Mouse (Mus musculus) forebrain, embryonic 16.5 days (tissue): ENCODE measurements around the gene Ppp2r5a. TPM values are rescaled to one million over a fixed set of nuclear protein-coding genes. Genes with fewer than 3 reads are reported as not detected.

ENCODE experiments used
- ATAC-seq: fragments of 200-750 bp; cut with Nextera tagmentation; 2 replicates; pipeline ENCODE4 v1.8.0; 2017; ENCODE audit warnings: mild to moderate bottlenecking, moderate library complexity
- H3K27ac ChIP-seq: fragments of 300-500 bp; sonication (generic); 2 replicates; pipeline ENCODE4 v1.5.1; 2014; ENCODE audit warnings: low read length, control low read depth
- H3K27me3 ChIP-seq: fragments of 300-500 bp; sonication (generic); replicated peaks from 2 replicates; pipeline ENCODE4 v1.6.1; 2014; ENCODE audit warnings: low read length; ENCODE audit not compliant: control insufficient read depth, insufficient read depth
- H3K36me3 ChIP-seq: fragments of 300-500 bp; sonication (generic); 2 replicates; pipeline ENCODE4 v1.6.1; 2014; ENCODE audit not compliant: control insufficient read depth, insufficient read depth
- H3K4me1 ChIP-seq: fragments of 300-500 bp; sonication (generic); replicated peaks from 2 replicates; pipeline ENCODE4 v1.6.1; 2014; ENCODE audit warnings: low read length; ENCODE audit not compliant: control insufficient read depth, insufficient read depth
- H3K4me2 ChIP-seq: fragments of 300-500 bp; sonication (generic); 2 replicates; pipeline ENCODE4 v1.6.1; 2014; ENCODE audit warnings: mild to moderate bottlenecking, low read length, control low read depth
- H3K4me3 ChIP-seq: fragments of 300-500 bp; sonication (generic); replicated peaks from 2 replicates; pipeline ENCODE4 v1.5.1; 2014; ENCODE audit warnings: mild to moderate bottlenecking, low read length, control low read depth
- H3K9ac ChIP-seq: fragments of 300-500 bp; sonication (generic); replicated peaks from 2 replicates; pipeline ENCODE4 v1.6.1; 2014; ENCODE audit warnings: low read depth, low read length, control low read depth
- H3K9me3 ChIP-seq: fragments of 300-500 bp; sonication (generic); 2 replicates; pipeline ENCODE4 v1.6.1; 2016; ENCODE audit warnings: low read length; ENCODE audit not compliant: control insufficient read depth
- WGBS: fragments of 180-500 bp; shearing (Covaris S2); extraction: QIAGEN DNeasy Blood & Tissue Kit; methylation state at CpG from one replicate; pipeline ENCODE4 v1.1.7; 2014; 5-methylcytosine and 5-hydroxymethylcytosine counted together
- polyA plus RNA-seq: library from polyadenylated mRNA; unstranded; fragments of >200 nt; fragmentation: Nextera tagmentation; extraction: Ambion mirVana; gene quantifications from 2 replicates; pipeline ENCODE4 v1.2.1, GENCODE M21; 2015

The Ppp2r5a gene
- polyA plus RNA-seq, 1 experiment from 2014 or later = 8.7 TPM

DNA sequence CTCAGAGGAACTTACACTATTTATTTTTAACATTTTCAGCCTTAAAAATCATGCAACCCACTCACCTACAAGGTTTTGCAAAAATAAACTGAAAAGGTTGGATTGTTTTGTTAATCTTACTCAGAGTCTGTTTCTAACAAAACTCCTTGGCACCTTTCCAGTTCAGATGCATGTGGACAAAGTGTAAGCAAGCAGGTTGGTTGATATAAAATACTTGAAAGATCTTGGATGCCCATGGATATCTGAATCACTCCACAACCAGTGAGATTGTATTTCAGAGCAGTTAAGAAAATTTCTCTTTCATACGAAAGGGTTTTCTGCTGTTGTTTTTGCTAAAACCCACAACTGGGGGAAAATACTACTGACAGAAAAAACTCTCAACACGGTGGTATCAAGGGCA, 8.9 kb downstream of the Ppp2r5a start:
- no peaks in the 10 kb centered on the region for H3K9me3 ChIP-seq
- H3K4me3 ChIP-seq = no peak overlapping the region
- WGBS = 66% methylated on average over 2 of the region's 2 CpGs
- no peak overlapping the region for H3K27ac ChIP-seq
- H3K4me2 ChIP-seq = no peak overlapping the region
- H3K27me3 ChIP-seq = no peaks in the 10 kb centered on the region
- H3K36me3 ChIP-seq = no peaks in the 10 kb centered on the region
- H3K4me1 ChIP-seq = peaks cover 6% of the 10 kb centered on the region
- ATAC-seq = no peak
- H3K9ac ChIP-seq = no peak overlapping the region

DNA sequence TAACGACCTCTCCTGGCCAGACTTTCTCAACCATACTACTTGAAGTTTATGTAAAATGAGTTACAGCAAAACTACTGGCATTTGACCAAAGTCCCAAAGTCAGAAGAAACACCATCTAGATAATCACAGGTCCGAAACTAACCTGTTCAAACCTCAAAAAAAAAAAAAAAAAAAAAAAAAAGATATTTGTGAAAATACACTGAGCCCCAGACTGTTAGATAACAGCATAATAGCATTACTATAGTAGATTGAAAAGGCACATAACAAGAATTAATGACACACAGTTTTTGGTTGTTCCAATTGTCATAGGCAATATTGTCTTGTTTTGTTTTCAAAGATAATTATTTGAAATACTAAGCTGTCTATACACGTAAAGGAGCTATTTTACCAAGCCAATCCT, 9.5 kb downstream of the Ppp2r5a start:
- H3K9me3 ChIP-seq = no peaks in the 10 kb centered on the region
- no peaks in the 10 kb centered on the region for H3K36me3 ChIP-seq
- no peak overlapping the region for H3K4me2 ChIP-seq
- no peak for ATAC-seq
- WGBS = 86% methylated on average over 3 of the region's 3 CpGs
- H3K4me1 ChIP-seq = peaks cover 6% of the 10 kb centered on the region
- no peak overlapping the region for H3K27ac ChIP-seq
- no peak overlapping the region for H3K4me3 ChIP-seq
- H3K27me3 ChIP-seq = no peaks in the 10 kb centered on the region
- H3K9ac ChIP-seq = no peak overlapping the region

DNA sequence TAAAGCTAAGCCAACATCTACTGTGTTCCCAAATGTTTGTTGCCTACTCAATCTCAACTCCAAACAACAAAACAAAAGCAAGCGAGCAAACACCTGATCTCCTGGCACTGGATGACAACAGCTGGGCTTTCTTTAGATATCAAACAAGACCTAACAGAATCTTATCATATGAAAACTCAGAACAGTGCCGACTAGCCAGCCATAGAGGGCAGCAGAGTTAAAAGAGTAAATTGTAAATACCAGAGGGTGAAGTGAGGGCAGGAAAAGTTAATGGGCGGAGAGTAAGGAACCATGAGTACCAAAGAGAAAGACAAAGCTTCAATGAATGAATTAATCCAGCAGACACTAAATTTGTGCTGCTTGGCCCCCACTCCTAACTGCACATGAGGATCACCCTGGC, 11.8 kb downstream of the Ppp2r5a start:
- Histone ChIP-seq H3K9me3 (no peaks in the 10 kb centered on the region), H3K27me3 (no peaks in the 10 kb centered on the region), H3K9ac (no peak overlapping the region), H3K4me1 (peaks cover 3% of the 10 kb centered on the region), H3K36me3 (no peaks in the 10 kb centered on the region), H3K4me3 (no peak overlapping the region), H3K27ac (no peak overlapping the region), H3K4me2 (no peak overlapping the region)
- peak; percentile 59; the same call in 1 of the 2 replicates for ATAC-seq
- 16% methylated on average over 3 of the region's 3 CpGs for WGBS

DNA sequence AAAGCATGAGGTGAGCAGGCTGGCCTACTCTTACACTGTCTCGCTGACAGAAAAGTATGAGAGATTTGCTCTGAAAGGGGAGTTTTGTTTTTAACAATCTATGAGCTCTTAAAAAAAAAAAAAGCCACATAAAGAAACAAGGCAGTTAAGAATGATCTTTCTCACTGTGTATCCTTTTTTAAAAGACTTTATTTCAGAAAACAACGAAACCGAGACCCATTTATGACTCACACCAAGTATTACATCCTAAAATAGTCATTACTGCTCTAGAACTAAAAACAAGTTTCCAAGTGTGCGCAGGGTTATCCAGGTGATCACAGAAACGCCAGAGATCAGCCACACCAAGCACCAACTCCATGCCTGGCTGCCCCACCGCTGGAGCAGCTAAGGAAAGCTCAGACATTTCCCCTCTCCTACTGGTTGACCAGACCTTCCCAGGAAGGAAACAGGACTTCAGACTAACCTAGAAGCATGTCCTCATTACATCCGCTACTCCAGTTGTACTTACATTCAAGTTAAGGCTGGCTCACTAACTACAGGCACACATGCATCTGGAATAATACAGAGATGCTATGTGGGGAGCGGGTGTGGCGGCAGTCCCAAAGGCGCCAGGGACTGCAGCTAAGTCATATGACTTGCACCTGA, 18.2 kb downstream of the Ppp2r5a start:
- WGBS = 95% methylated on average over 10 of the region's 10 CpGs
- no peaks in the 10 kb centered on the region for H3K27me3 ChIP-seq
- H3K9ac ChIP-seq = no peak overlapping the region
- peaks cover 4% of the 10 kb centered on the region for H3K4me1 ChIP-seq
- no peak overlapping the region for H3K27ac ChIP-seq
- H3K4me2 ChIP-seq = no peak overlapping the region
- H3K4me3 ChIP-seq = no peak overlapping the region
- no peaks in the 10 kb centered on the region for H3K36me3 ChIP-seq
- ATAC-seq = no peak
- no peaks in the 10 kb centered on the region for H3K9me3 ChIP-seq

DNA sequence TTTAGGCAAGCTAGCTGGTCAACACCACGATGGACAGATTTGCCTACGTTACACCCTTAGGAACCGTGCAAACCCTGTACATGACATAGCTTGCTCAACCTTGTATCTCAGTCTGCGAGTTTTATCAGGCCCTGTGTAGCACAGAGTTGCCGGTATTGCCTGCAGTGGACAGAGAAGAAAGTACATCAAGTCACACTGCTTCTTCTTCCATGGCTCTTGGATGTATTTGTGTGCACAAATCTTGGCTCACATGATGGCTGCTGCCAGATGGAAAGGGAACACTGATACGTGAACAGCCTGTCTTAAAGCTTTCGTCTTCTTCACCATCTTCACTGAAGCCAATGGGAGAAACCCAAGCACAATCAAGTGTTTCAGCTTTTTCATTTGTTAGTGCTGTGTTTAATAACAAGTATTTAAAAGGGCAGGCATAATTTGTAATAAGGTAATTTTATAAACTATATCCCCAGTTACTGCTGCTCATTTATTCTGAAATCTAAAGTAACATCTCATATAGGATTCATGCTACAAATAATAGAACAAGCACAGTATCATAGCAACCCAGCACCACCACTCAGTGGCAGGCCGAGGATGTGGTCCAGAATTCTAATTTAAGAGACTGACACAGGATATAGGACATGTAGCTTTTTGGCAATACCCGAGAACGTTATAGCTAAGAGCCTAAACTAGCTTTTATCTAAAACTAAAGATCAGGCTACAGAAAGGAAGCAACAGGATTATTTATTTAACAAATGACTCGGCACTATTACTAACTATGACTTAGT, 20.9 kb downstream of the Ppp2r5a start:
- Histone ChIP-seq H3K4me3 (no peak overlapping the region), H3K9me3 (no peaks in the 10 kb centered on the region), H3K4me1 (peaks cover 4% of the 10 kb centered on the region), H3K27ac (no peak overlapping the region; the same call in 1 of the 2 replicates), H3K27me3 (no peaks in the 10 kb centered on the region), H3K9ac (no peak overlapping the region), H3K4me2 (no peak overlapping the region), H3K36me3 (no peaks in the 10 kb centered on the region)
- no peak for ATAC-seq
- 78% methylated on average over 11 of the region's 11 CpGs for WGBS

DNA sequence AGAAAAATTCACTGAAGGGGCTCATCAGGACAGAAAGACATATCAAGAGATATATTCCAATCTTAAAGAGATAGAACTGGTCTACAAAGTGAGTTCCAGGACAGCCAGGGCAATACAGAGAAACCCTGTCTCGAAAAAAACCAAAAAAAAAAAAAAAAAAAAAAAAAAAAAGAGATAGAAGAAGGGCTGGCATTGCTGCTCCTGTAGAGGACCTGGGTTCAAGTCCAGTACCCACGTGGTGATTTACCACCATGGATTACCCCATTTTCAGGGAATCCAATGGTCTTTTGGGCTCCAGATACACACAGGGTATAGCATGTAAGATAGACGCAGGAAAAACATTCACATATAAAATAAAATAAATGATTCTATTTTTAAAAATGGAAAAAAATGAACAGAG, 22.2 kb downstream of the Ppp2r5a start:
- WGBS = 91% methylated on average over 3 of the region's 3 CpGs
- Histone ChIP-seq H3K4me1 (peaks cover 4% of the 10 kb centered on the region), H3K9ac (no peak overlapping the region), H3K4me2 (no peak overlapping the region), H3K4me3 (no peak overlapping the region), H3K9me3 (no peaks in the 10 kb centered on the region), H3K36me3 (no peaks in the 10 kb centered on the region), H3K27ac (no peak overlapping the region), H3K27me3 (no peaks in the 10 kb centered on the region)
- no peak for ATAC-seq

DNA sequence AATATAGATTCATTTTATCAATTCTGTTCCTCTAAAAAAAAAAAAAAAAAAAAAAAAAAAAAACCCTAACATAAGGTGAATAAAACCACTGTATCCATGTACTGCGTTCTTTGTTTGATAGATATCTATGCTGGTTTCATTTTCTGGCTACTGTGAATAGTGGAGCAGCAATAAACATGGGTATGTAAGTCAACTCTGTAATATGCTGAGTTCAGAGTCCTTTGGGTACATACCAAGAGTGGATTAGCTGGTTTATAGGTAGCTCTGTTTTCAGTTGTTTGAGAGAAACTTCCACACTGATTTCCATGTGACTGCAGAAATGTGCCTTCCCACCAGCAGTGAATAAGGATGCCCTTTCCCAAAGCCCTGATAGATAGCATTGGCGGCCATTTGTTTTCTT, 25.0 kb downstream of the Ppp2r5a start:
- no peak overlapping the region for H3K27ac ChIP-seq
- H3K4me1 ChIP-seq = peaks cover 4% of the 10 kb centered on the region
- no peak overlapping the region for H3K4me3 ChIP-seq
- no peak overlapping the region for H3K4me2 ChIP-seq
- H3K9me3 ChIP-seq = no peaks in the 10 kb centered on the region
- no peak overlapping the region for H3K9ac ChIP-seq
- no peak for ATAC-seq
- no peaks in the 10 kb centered on the region for H3K27me3 ChIP-seq
- no peaks in the 10 kb centered on the region for H3K36me3 ChIP-seq
- WGBS = 95% methylated on average over 2 of the region's 2 CpGs

DNA sequence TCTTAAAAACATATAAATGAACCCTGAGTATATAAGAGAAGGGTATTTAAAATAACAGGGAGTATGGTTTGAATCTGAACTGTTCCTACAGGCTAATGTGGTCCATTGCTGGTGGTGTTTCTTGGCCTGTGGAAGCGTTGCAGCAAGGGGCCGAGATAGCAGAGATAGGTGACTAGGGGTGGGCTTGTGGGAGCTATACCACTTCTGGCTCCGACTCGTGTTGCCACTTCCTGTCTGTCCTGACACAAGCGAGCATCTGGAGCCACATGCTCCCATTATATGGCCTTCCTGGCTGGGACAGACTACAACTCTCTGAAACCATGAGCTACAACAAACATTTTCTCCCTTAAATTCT, 27.5 kb downstream of the Ppp2r5a start:
- Histone ChIP-seq H3K27ac (no peak overlapping the region), H3K4me3 (no peak overlapping the region), H3K9ac (no peak overlapping the region), H3K27me3 (no peaks in the 10 kb centered on the region), H3K36me3 (no peaks in the 10 kb centered on the region), H3K4me2 (no peak overlapping the region), H3K4me1 (no peaks in the 10 kb centered on the region), H3K9me3 (no peaks in the 10 kb centered on the region)
- 92% methylated on average over 5 of the region's 5 CpGs for WGBS
- ATAC-seq = no peak

DNA sequence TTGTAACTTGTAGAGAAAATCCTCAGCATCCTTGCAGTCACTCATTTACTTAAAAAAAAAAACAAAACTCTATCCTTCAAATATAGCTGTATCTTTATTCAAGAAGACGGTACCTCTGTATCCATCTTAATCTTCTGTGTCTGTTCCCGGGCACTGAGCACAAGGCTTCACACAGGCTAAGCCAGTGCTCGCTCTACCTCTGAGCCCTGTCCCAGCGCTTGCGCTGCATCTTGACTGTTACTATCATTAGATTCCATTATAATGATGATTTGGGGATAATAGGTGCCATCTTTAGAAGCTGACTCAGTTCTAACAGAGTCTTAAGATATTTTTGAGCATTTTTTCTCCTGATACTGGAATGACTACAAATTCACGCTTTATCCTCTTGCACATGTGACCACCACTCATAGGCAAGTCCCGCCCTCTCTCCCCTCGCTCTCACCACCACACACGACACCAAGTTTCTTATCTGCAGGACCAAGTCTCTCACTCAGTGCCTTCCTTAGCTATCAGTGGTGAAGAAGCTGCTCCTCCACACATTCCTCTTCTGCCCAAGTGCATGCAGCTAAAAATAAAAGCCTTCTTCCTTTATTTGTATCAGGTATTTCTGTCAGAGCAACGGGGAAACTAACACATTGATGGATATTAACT, 28.0 kb downstream of the Ppp2r5a start:
- ATAC-seq = no peak
- H3K4me2 ChIP-seq = no peak overlapping the region
- H3K9ac ChIP-seq = no peak overlapping the region
- no peak overlapping the region for H3K27ac ChIP-seq
- no peaks in the 10 kb centered on the region for H3K27me3 ChIP-seq
- 91% methylated on average over 10 of the region's 10 CpGs for WGBS
- H3K4me1 ChIP-seq = no peaks in the 10 kb centered on the region
- no peaks in the 10 kb centered on the region for H3K9me3 ChIP-seq
- no peaks in the 10 kb centered on the region for H3K36me3 ChIP-seq
- no peak overlapping the region for H3K4me3 ChIP-seq
